Mouse (Mus musculus): ENCODE data around the gene Parn. TPM values are rescaled to one million over a fixed set of nuclear protein-coding genes. Genes with fewer than 3 reads are reported as not detected.

The Parn gene
- total and polyA plus RNA-seq, 3 experiments = 26.7 to 160 (median 38.2) TPM

DNA sequence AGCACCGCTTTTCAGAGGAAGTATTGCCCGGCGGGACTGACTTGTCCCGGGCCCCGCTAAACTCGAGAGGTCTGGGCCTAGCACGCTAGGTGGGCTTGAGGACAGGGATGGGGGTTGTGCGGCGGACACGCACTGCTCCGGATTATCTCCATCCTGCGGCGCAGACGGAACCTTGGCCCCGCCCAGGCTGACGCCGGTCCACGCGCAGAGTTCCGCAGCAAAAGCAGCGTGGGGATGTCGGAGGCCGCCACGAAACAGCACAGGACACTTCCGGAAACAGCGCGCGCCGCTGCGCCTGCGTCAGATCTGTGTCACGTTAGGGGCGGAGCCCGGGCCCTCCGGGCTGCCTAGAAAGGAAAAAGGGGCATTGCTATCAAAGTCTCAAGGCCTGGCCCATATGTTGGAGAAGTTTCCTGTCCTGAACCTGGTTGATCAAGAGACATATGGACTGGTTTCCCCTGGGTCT lies at the start of gene Parn (continued):
- TF ChIP-seq MEF2A (IDR thresholded peaks at IDR 0.05; ENCODE audit: extremely low read depth, insufficient replicate concordance, low read depth, low read length, poor library complexity, severe bottlenecking) (no peak), MYB (IDR thresholded peaks at IDR 0.05; ENCODE audit: low read depth, low read length) (no peak), JUND (IDR thresholded peaks at IDR 0.05; ENCODE audit: low read depth, low read length) (no peak)

GRCm38 (mm10) chr16:13716821-13717553 lies 49.0 kb upstream of the Parn start:
- no peaks in the 10 kb centered on the region for H3K79me2 ChIP-seq (ENCODE audit: control insufficient read depth, insufficient read depth, low read length, poor library complexity)
- TF ChIP-seq KAT2A (conservative IDR thresholded peaks at IDR 0.05; ENCODE audit: low read depth, low read length) (no peak), ZC3H11A (IDR thresholded peaks at IDR 0.05; ENCODE audit: low read depth, low read length) (no peak), USF1 (IDR thresholded peaks at IDR 0.05; ENCODE audit: low read depth, low read length) (no peak), ETS1 (IDR thresholded peaks at IDR 0.05; ENCODE audit: low read depth, low read length) (no peak), BHLHE40 (IDR thresholded peaks at IDR 0.05; ENCODE audit: borderline replicate concordance, low read depth, low read length) (no peak), USF2 (IDR thresholded peaks at IDR 0.05; ENCODE audit: borderline replicate concordance in 1 of 2, insufficient read depth in 1 of 2, low read depth in 1 of 2, low read length in 2 of 2) (no peak), CHD2 (IDR thresholded peaks at IDR 0.05; ENCODE audit: low read length) (no peak), ELF1 (IDR thresholded peaks at IDR 0.05; ENCODE audit: low read depth, low read length) (no peak), ZNF384 (IDR thresholded peaks at IDR 0.05; ENCODE audit: low read depth, low read length) (no peak)
- no peak overlapping the region for H3K27ac ChIP-seq (ENCODE audit: control insufficient read depth, low read depth, low read length)
- H3K4me3 ChIP-seq (ENCODE audit: control insufficient read depth in 1 of 2, insufficient read depth in 1 of 2, low read depth in 2 of 2, low read length in 2 of 2) = no peak overlapping the region
- no peaks in the 10 kb centered on the region for H3K4me1 ChIP-seq (ENCODE audit: control insufficient read depth in 1 of 2, insufficient read depth in 2 of 2, low read length in 2 of 2)
- no peaks in the 10 kb centered on the region for H3K9me3 ChIP-seq (replicated peaks; ENCODE audit: insufficient read depth, low read length)
- H3K27me3 ChIP-seq (ENCODE audit: control insufficient read depth in 1 of 2, insufficient read depth in 2 of 2, low read length in 2 of 2) = no peaks in the 10 kb centered on the region
- H3K36me3 ChIP-seq (ENCODE audit: control insufficient read depth in 1 of 2, insufficient read depth in 2 of 2, low read length in 2 of 2) = no peaks in the 10 kb centered on the region
- no peak overlapping the region for H3K9ac ChIP-seq (ENCODE audit: control insufficient read depth, low read depth, low read length, poor library complexity, severe bottlenecking)
- DNase-seq (ENCODE audit: low read depth, low spot score) = peak; percentile 46

GRCm38 (mm10) chr16:13714910-13715309 lies 46.9 kb upstream of the Parn start:
- H3K27me3 ChIP-seq (ENCODE audit: control insufficient read depth in 1 of 2, insufficient read depth in 2 of 2, low read length in 2 of 2) = no peaks in the 10 kb centered on the region
- H3K4me3 ChIP-seq (ENCODE audit: control insufficient read depth in 1 of 2, insufficient read depth in 1 of 2, low read depth in 2 of 2, low read length in 2 of 2) = no peak overlapping the region
- TF ChIP-seq GABPA (IDR thresholded peaks at IDR 0.05; ENCODE audit: low read depth, low read length) = no peak
- no peak for TF ChIP-seq MEF2A (IDR thresholded peaks at IDR 0.05; ENCODE audit: extremely low read depth, insufficient replicate concordance, low read depth, low read length, poor library complexity, severe bottlenecking)
- no peak for TF ChIP-seq TBP (IDR thresholded peaks at IDR 0.05; ENCODE audit: low read depth, low read length)
- TF ChIP-seq RAD21 (IDR thresholded peaks at IDR 0.05; ENCODE audit: low read depth, low read length) = no peak
- TF ChIP-seq MYB (IDR thresholded peaks at IDR 0.05; ENCODE audit: low read depth, low read length) = no peak
- TF ChIP-seq SIN3A (IDR thresholded peaks at IDR 0.05; ENCODE audit: low read length) = no peak
- no peak for TF ChIP-seq USF2 (IDR thresholded peaks at IDR 0.05; ENCODE audit: borderline replicate concordance in 1 of 2, insufficient read depth in 1 of 2, low read depth in 1 of 2, low read length in 2 of 2)
- TF ChIP-seq CTCF (IDR thresholded peaks at IDR 0.05 in 2 of 3, conservative IDR thresholded peaks at IDR 0.05 in 1 of 3; ENCODE audit: control insufficient read depth in 1 of 3, insufficient read depth in 1 of 3, low read depth in 2 of 3, low read length in 3 of 3, poor library complexity in 1 of 3, severe bottlenecking in 1 of 3) = no peak
- no peak for TF ChIP-seq POLR2A (IDR thresholded peaks at IDR 0.05; ENCODE audit: control insufficient read depth in 1 of 2, insufficient read depth in 1 of 2, low read depth in 1 of 2, low read length in 2 of 2, poor library complexity in 1 of 2)
- TF ChIP-seq MXI1 (IDR thresholded peaks at IDR 0.05; ENCODE audit: low read depth, low read length) = no peak
- TF ChIP-seq BHLHE40 (IDR thresholded peaks at IDR 0.05; ENCODE audit: borderline replicate concordance, low read depth, low read length) = no peak
- no peak for TF ChIP-seq ZKSCAN1 (IDR thresholded peaks at IDR 0.05; ENCODE audit: low read depth, low read length)
- no peak overlapping the region for H3K9ac ChIP-seq (ENCODE audit: control insufficient read depth, low read depth, low read length, poor library complexity, severe bottlenecking)
- H3K36me3 ChIP-seq (ENCODE audit: control insufficient read depth in 1 of 2, insufficient read depth in 2 of 2, low read length in 2 of 2) = peaks cover 0 to 3% of the 10 kb centered on the region in 2 experiments; a peak in 1 of 4 replicates
- no peak for DNase-seq (ENCODE audit: low read depth, low spot score)
- no peak overlapping the region for H3K27ac ChIP-seq (ENCODE audit: control insufficient read depth, low read depth, low read length)
- no peaks in the 10 kb centered on the region for H3K9me3 ChIP-seq (replicated peaks; ENCODE audit: insufficient read depth, low read length)
- no peaks in the 10 kb centered on the region for H3K79me2 ChIP-seq (ENCODE audit: control insufficient read depth, insufficient read depth, low read length, poor library complexity)
- H3K4me1 ChIP-seq (ENCODE audit: control insufficient read depth in 1 of 2, insufficient read depth in 2 of 2, low read length in 2 of 2) = peaks cover 0 to 4% of the 10 kb centered on the region in 2 experiments; a peak in 1 of 4 replicates

Data from MEL (cell line).